Mouse (Mus musculus) testis, adult 2 months (tissue): ENCODE measurements at regions not wholly inside any gene's neighbourhood (a gene's known extent, or its start where the extent isn't known, plus 50 kb on each side); places are given as distances from the start of the nearest gene placed in this dataset.
A peak's percentile ranks its signal among the peaks of the same experiment; 100 is the strongest.

Experiments used
- H3K27ac ChIP-seq: fragments of 200-500 bp; 2 replicates; pipeline ENCODE4 v1.5.1; 2012; ENCODE audit warnings: low read depth, low read length; ENCODE audit not compliant: control insufficient read depth, insufficient read depth
- H3K27me3 ChIP-seq: fragments of 200-500 bp; 2 replicates; pipeline ENCODE4 v1.6.1; 2012; ENCODE audit warnings: mild to moderate bottlenecking, low read length, moderate library complexity; ENCODE audit not compliant: control insufficient read depth, insufficient read depth
- H3K36me3 ChIP-seq: fragments of 200-500 bp; 2 replicates; pipeline ENCODE4 v1.6.1; 2012; ENCODE audit warnings: mild to moderate bottlenecking, low read length; ENCODE audit not compliant: control insufficient read depth, insufficient read depth
- H3K4me1 ChIP-seq: fragments of 200-500 bp; 2 replicates; pipeline ENCODE4 v1.6.1; 2012; ENCODE audit warnings: low read length; ENCODE audit not compliant: control insufficient read depth, insufficient read depth
- H3K4me3 ChIP-seq: fragments of 200-500 bp; 2 replicates; pipeline ENCODE4 v1.5.1; 2012; ENCODE audit warnings: low read depth, mild to moderate bottlenecking, low read length, moderate library complexity, mixed read lengths; ENCODE audit not compliant: control insufficient read depth
- CTCF ChIP-seq: fragments of 200-500 bp; IDR thresholded peaks from 2 replicates; pipeline ENCODE4 v1.5.1; 2012; ENCODE audit warnings: low read depth, mild to moderate bottlenecking, inconsistent platforms, low read length, moderate library complexity; ENCODE audit not compliant: control insufficient read depth, insufficient read depth, insufficient replicate concordance
- POLR2A ChIP-seq: fragments of 200-500 bp; IDR thresholded peaks from 2 replicates; pipeline ENCODE4 v1.6.1; 2012; ENCODE audit warnings: low read depth, mild to moderate bottlenecking, inconsistent platforms, low read length, moderate library complexity; ENCODE audit not compliant: control insufficient read depth

DNA sequence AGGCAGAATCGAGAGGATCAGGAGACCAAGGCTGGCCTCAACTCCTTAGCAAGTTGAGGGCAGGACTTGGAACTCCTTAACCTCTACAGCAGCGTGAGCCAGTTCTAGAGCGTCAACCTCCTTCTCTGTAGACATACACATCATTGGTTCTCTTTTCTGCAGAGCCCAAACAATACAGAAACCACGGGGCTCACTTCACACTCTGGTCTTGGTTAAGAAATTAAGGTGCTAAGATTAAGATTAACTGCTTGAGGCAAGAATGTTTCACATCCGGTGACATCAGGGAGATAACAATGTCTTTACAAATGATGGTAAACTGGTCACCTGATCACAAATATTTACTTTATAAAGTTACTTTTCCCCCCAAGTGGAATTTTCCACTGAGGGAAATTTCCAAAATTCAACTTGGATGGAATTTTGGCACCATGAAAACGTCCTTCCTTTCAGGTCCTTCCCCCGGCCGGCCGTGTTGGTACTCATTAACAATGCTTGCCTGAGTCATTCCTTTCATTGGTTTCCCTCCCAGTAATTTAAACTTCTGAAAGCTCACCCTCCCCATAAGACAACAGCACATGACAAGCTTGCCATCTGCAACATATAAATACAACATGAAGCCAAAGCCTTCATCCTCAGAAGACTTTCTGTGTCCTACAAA lies 77.3 kb upstream of the Kdm7a start:
- Histone ChIP-seq H3K36me3 (no peaks in the 10 kb centered on the region), H3K4me3 (no peak overlapping the region), H3K4me1 (no peaks in the 10 kb centered on the region), H3K27ac (no peak overlapping the region), H3K27me3 (no peaks in the 10 kb centered on the region)
- TF ChIP-seq CTCF (no peak), POLR2A (no peak)

DNA sequence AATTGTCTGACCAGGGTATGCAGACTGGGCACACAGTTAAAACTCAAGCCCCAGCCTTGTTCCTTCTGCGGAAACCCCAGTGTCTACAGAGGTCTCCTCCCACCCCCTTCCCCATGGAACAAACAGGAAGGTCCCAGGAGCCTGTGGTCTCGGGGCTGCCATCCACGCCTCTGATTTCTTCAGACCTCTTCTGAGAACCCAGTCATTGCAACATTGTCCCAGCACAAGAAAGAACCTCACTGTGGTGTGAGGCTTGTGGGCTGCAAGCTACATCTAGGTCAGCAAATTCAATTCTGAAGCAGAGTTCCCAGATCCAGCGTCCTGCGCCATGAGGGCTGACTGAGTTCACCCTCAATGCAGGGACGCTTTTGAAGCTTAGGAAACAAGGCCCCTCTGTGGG lies 71.7 kb upstream of the Kdm7a start:
- Histone ChIP-seq H3K27me3 (no peaks in the 10 kb centered on the region), H3K27ac (no peak overlapping the region), H3K4me3 (no peak overlapping the region), H3K36me3 (no peaks in the 10 kb centered on the region), H3K4me1 (no peaks in the 10 kb centered on the region)
- TF ChIP-seq POLR2A = no peak
- no peak for TF ChIP-seq CTCF

DNA sequence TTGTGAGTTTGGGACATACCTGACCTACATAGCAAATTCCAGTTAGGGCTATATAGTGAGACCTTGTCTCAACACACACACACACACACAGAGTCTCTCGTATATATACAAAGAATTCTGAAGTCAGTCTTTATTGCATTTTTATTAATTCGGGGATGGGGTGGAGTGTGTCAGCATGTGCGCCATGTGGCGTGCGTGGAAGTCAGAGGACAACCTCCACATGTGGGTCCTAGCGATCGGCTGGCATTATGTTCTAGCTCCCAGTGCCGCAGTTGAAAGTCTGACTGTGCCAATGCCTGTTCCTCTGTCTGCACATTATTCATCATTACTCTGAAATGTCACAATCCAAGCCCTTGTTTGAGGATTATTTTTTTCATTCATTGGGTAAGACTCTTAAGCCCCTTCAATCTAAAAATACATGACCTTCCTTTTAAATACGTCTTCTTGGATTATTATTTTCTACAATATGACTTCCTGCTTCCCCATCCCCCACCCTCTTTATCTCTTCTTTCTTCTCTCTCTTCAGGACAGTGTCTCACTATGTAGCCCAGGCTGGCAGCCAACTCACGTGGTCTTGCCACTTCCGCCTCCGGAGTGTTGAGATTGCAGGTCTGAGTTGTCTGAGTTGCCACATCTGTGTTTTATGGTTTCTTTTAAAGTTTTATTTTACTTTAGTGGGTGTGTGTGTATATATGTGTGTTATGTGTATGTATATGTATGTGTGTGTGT lies 68.3 kb upstream of the Kdm7a start:
- Histone ChIP-seq H3K36me3 (no peaks in the 10 kb centered on the region), H3K4me3 (no peak overlapping the region), H3K27me3 (no peaks in the 10 kb centered on the region), H3K27ac (no peak overlapping the region), H3K4me1 (no peaks in the 10 kb centered on the region)
- TF ChIP-seq CTCF = no peak
- TF ChIP-seq POLR2A = no peak

DNA sequence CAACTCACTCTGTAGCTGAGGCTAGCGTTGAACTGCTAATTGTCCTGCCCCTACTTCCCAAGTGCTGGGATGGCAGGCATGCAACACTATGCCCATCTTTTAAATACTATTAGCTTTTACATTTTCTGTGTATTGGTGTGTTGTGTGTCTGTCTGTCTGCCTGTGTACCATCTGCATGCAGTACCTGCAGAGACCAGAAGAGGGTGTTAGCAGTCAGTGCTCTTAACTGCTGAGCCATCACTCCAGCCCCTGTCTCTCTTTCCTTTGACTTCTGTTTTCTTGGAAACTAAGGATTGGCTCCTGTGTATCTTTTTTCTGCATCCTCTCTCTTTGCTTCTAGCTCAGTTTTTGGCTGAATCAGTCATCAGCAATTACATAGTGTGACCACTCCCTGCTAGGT lies 66.8 kb upstream of the Kdm7a start:
- Histone ChIP-seq H3K27me3 (no peaks in the 10 kb centered on the region), H3K4me1 (peaks cover 4% of the 10 kb centered on the region), H3K36me3 (no peaks in the 10 kb centered on the region), H3K4me3 (no peak overlapping the region), H3K27ac (no peak overlapping the region)
- TF ChIP-seq CTCF = no peak
- no peak for TF ChIP-seq POLR2A

DNA sequence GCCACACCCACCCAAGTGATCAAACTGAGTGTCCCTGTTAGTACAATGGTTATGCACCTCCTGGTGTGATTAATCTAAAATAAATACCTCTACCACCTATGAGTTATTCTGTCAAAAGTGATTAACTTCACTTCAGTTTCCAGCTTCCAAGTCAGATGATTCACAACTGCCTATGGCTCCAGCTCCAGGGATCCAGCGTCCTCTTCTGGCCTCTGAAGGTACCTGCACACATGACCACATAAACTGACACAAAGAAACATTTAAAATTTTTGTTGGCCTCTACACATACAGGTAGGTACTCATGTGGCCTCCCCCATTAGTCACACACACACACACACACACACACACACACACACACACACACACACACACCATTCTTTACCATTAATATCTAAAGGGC lies 63.9 kb upstream of the Kdm7a start:
- Histone ChIP-seq H3K36me3 (no peaks in the 10 kb centered on the region), H3K4me3 (no peak overlapping the region), H3K27me3 (no peaks in the 10 kb centered on the region), H3K4me1 (peaks cover 4% of the 10 kb centered on the region), H3K27ac (no peak overlapping the region)
- TF ChIP-seq CTCF (no peak), POLR2A (no peak)

DNA sequence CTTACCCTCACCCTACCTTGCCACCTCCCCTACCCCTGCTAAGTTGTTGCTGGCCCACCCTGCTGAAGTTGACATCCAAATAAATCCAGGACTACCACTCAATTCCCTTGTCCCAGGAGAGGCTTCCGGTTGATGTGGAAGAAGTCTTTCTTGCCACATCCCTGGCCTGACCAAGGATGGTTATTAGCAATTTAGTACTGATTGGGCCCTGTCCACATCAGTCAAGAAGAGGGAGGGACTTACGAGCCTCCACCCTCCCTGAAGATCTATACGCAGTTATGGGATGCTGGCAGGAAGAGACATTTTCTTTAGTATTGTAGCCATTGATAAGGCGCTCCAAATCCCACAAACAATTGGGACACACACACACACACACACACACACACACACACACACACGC lies 63.1 kb upstream of the Kdm7a start:
- TF ChIP-seq POLR2A (no peak), CTCF (no peak)
- H3K27ac ChIP-seq = no peak overlapping the region
- peaks cover 9% of the 10 kb centered on the region for H3K4me1 ChIP-seq
- no peaks in the 10 kb centered on the region for H3K27me3 ChIP-seq
- H3K4me3 ChIP-seq = peak overlapping the region; percentile 1
- H3K36me3 ChIP-seq = no peaks in the 10 kb centered on the region

DNA sequence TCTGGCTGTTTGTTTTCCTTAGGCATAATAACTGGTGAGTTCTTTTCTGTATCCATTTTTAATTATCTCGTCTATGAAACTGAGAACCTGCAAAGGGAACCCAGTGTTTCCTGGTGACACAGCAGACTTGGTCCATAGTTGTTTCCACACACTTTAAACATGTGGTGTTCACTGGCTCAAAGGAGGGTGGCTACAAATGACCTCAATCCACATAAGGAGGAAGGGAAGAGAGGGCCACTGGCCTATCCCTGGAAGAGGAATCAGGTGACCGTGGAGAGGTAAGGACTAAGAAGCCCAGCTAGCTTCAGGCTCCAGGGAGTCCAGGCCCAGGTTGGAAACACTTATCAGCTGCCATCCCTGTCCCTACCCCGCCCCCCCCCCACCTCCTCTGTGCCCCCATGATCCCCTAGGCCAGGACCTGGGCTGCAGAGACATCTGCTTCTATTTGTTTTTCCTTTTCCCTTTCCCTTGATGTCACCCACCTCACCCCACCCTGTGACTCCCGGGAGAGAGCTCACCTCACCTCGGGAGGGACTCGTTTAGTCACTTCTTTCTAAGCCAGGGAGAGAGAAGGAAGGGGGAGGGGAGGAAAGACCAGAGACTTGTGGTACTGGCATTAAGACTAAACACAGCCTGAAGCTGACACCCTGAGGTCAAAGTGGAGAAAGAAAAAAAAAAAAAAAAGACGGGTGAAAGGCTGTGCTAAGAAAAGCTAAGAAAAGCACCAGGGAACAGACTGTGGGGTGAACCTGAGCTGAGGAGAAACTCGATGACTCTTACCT lies 62.2 kb upstream of the Kdm7a start:
- Histone ChIP-seq H3K4me3 (no peak overlapping the region), H3K27me3 (no peaks in the 10 kb centered on the region), H3K36me3 (no peaks in the 10 kb centered on the region), H3K27ac (no peak overlapping the region), H3K4me1 (peaks cover 10% of the 10 kb centered on the region)
- no peak for TF ChIP-seq CTCF
- TF ChIP-seq POLR2A = no peak
